Comparison of ENCODE assay signal across 23 mouse cellular contexts in the genomic region with DNA sequence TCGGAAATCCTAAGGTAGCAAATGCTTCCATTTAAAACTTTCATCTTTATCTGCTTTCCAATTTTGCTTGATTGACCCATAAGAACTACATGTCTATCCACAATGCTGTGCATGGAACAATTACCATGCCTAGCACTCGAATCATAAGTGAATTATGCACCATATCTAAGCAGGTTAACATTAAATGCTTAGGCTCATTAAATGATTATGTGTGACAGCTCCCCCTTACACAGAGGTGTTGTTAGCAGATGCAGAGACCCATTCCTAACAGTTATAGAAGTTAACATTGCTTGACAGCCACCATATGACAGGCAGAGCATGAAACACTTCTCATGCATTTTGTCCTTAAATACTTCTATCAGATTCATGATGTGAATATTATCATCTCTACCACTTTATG.
DNase-seq lines count a peak whose midpoint lies in the region; ATAC-seq and TF ChIP-seq lines count a peak whose summit lies in the region.
"Had no signal": no experiment of that assay in that cellular context is flagged by ENCODE, and none has a peak within 500 bp of the region (broad histone marks: within the 10 kb centered on the region; RNA-seq: fewer than 3 reads in every experiment).

No protein-coding gene starts in this region.

- DNase-seq in midbrain, embryonic 11.5 days (ENCODE audit: low spot score, missing footprints) = no peak
- no peak for DNase-seq in midbrain, postnatal 0 days (ENCODE audit: low spot score)
- peak; percentile 31 for DNase-seq in embryonic facial prominence, embryonic 14.5 days (ENCODE audit: low spot score)
- peak; percentile 18 for DNase-seq in midbrain, embryonic 14.5 days
- peak; percentile 81 for DNase-seq in retina, embryonic 14.5 days (ENCODE audit: low spot score)
- DNase-seq in heart, postnatal 4 days = no peak
- no peak for DNase-seq in right cerebral cortex, postnatal 36 days (ENCODE audit: low spot score in 2 of 2)
- DNase-seq: adrenal gland, adult 8-10 months; adrenal gland, postnatal 25 days; cerebellum, adult 18-20 months; cerebellum, adult 9-10 months; cerebellum, postnatal 14 days; forebrain, postnatal 0 days; gastrocnemius, adult 2 months; gastrocnemius, postnatal 14 days; heart, adult 11 months had no signal

- no peak overlapping the region for H3K4me2 ChIP-seq in midbrain, embryonic 11.5 days
- H3K4me2 ChIP-seq in midbrain, postnatal 0 days (ENCODE audit: low read depth, low read length, poor library complexity, severe bottlenecking) = no peak overlapping the region
- H3K4me2 ChIP-seq in embryonic facial prominence, embryonic 14.5 days (ENCODE audit: low read depth, low read length) = no peak overlapping the region
- no peak overlapping the region for H3K4me2 ChIP-seq in midbrain, embryonic 14.5 days (ENCODE audit: low read length)
- H3K4me2 ChIP-seq: embryonic facial prominence, embryonic 13.5 days; heart, embryonic 11.5 days; hindbrain, embryonic 14.5 days had no signal

- no peaks in the 10 kb centered on the region for H3K36me3 ChIP-seq in midbrain, embryonic 11.5 days (ENCODE audit: control insufficient read depth, insufficient read depth, low read length)
- H3K36me3 ChIP-seq in midbrain, postnatal 0 days (ENCODE audit: insufficient read depth, low read length) = no peaks in the 10 kb centered on the region
- no peaks in the 10 kb centered on the region for H3K36me3 ChIP-seq in embryonic facial prominence, embryonic 14.5 days (ENCODE audit: control insufficient read depth, insufficient read depth, low read length)
- H3K36me3 ChIP-seq in midbrain, embryonic 14.5 days (ENCODE audit: control insufficient read depth, insufficient read depth, low read length) = no peaks in the 10 kb centered on the region
- H3K36me3 ChIP-seq: embryonic facial prominence, embryonic 13.5 days; hindbrain, embryonic 10.5 days had no signal

- peak; percentile 70 for ATAC-seq in midbrain, embryonic 11.5 days (ENCODE audit: low FRiP score)
- no peak for ATAC-seq in midbrain, postnatal 0 days (ENCODE audit: low FRiP score)
- no peak; the same call in 1 of the 2 replicates for ATAC-seq in embryonic facial prominence, embryonic 14.5 days (ENCODE audit: low read depth)
- peak; percentile 57; the same call in 1 of the 2 replicates for ATAC-seq in midbrain, embryonic 14.5 days (ENCODE audit: low FRiP score, low TSS enrichment)
- ATAC-seq in erythroblast, adult 5-6 weeks (replicated peaks; ENCODE audit: low FRiP score, poor library complexity, severe bottlenecking) = no peak
- ATAC-seq: CD4-positive, CD25-positive, alpha-beta regulatory T cell, adult 4 months; forebrain, embryonic 14.5 days; forebrain, postnatal 0 days had no signal

- no peak for TF ChIP-seq CTCF in midbrain, postnatal 0 days (IDR thresholded peaks at IDR 0.05)

- 47% methylated on average over 2 of the region's 2 CpGs for WGBS in midbrain, embryonic 11.5 days
- 37% methylated on average over 2 of the region's 2 CpGs for WGBS in midbrain, postnatal 0 days
- WGBS in embryonic facial prominence, embryonic 14.5 days = 62% methylated on average over 2 of the region's 2 CpGs
- 30% methylated on average over 2 of the region's 2 CpGs for WGBS in midbrain, embryonic 14.5 days

- H3K4me1 ChIP-seq in midbrain, embryonic 11.5 days (ENCODE audit: control insufficient read depth, insufficient read depth, low read length) = no peaks in the 10 kb centered on the region
- H3K4me1 ChIP-seq in midbrain, postnatal 0 days (ENCODE audit: insufficient read depth, low read length) = no peaks in the 10 kb centered on the region
- no peaks in the 10 kb centered on the region for H3K4me1 ChIP-seq in embryonic facial prominence, embryonic 14.5 days (ENCODE audit: control insufficient read depth, insufficient read depth, low read length)
- no peaks in the 10 kb centered on the region for H3K4me1 ChIP-seq in midbrain, embryonic 14.5 days (ENCODE audit: control insufficient read depth, insufficient read depth, low read length)
- H3K4me1 ChIP-seq: embryonic facial prominence, embryonic 13.5 days; hindbrain, embryonic 10.5 days had no signal

- no peak overlapping the region for H3K4me3 ChIP-seq in midbrain, embryonic 11.5 days (ENCODE audit: low read depth, low read length)
- H3K4me3 ChIP-seq in midbrain, postnatal 0 days (ENCODE audit: low read depth, low read length) = no peak overlapping the region
- H3K4me3 ChIP-seq in embryonic facial prominence, embryonic 14.5 days (ENCODE audit: low read depth, low read length) = no peak overlapping the region
- H3K4me3 ChIP-seq in midbrain, embryonic 14.5 days (replicated peaks; ENCODE audit: low read depth, low read length) = no peak overlapping the region
- H3K4me3 ChIP-seq: embryonic facial prominence, embryonic 13.5 days; gastrocnemius, adult 2 months; hindbrain, embryonic 10.5 days had no signal

- H3K9me3 ChIP-seq in midbrain, embryonic 11.5 days (ENCODE audit: control insufficient read depth, low read length) = no peaks in the 10 kb centered on the region
- H3K9me3 ChIP-seq in midbrain, postnatal 0 days (ENCODE audit: low read length) = no peaks in the 10 kb centered on the region
- no peaks in the 10 kb centered on the region for H3K9me3 ChIP-seq in embryonic facial prominence, embryonic 14.5 days (ENCODE audit: control insufficient read depth, low read length)
- no peaks in the 10 kb centered on the region for H3K9me3 ChIP-seq in midbrain, embryonic 14.5 days (ENCODE audit: control insufficient read depth, low read length)
- H3K9me3 ChIP-seq: embryonic facial prominence, embryonic 13.5 days; hindbrain, embryonic 10.5 days had no signal

- no peak overlapping the region for H3K27ac ChIP-seq in midbrain, embryonic 11.5 days (ENCODE audit: low read depth, low read length)
- no peak overlapping the region for H3K27ac ChIP-seq in midbrain, postnatal 0 days (ENCODE audit: low read depth, low read length)
- no peak overlapping the region for H3K27ac ChIP-seq in embryonic facial prominence, embryonic 14.5 days (replicated peaks; ENCODE audit: low read depth, low read length)
- H3K27ac ChIP-seq in midbrain, embryonic 14.5 days (replicated peaks; ENCODE audit: low read depth, low read length) = no peak overlapping the region
- H3K27ac ChIP-seq: embryonic facial prominence, embryonic 13.5 days; gastrocnemius, adult 2 months; hindbrain, embryonic 10.5 days; hindbrain, embryonic 14.5 days had no signal

- H3K9ac ChIP-seq in midbrain, embryonic 11.5 days (ENCODE audit: low read length) = no peak overlapping the region
- H3K9ac ChIP-seq in midbrain, postnatal 0 days (replicated peaks; ENCODE audit: low read length, poor library complexity, severe bottlenecking) = no peak overlapping the region
- H3K9ac ChIP-seq in embryonic facial prominence, embryonic 14.5 days (ENCODE audit: low read depth, low read length) = no peak overlapping the region
- no peak overlapping the region for H3K9ac ChIP-seq in midbrain, embryonic 14.5 days (replicated peaks; ENCODE audit: low read length)
- H3K9ac ChIP-seq: embryonic facial prominence, embryonic 13.5 days; forebrain, postnatal 0 days; hindbrain, embryonic 14.5 days had no signal

- H3K27me3 ChIP-seq in midbrain, embryonic 11.5 days (ENCODE audit: control insufficient read depth, insufficient read depth, low read length) = no peaks in the 10 kb centered on the region
- H3K27me3 ChIP-seq in midbrain, postnatal 0 days (ENCODE audit: insufficient read depth, low read length) = no peaks in the 10 kb centered on the region
- no peaks in the 10 kb centered on the region for H3K27me3 ChIP-seq in embryonic facial prominence, embryonic 14.5 days (replicated peaks; ENCODE audit: control insufficient read depth, insufficient read depth, low read length)
- no peaks in the 10 kb centered on the region for H3K27me3 ChIP-seq in midbrain, embryonic 14.5 days (ENCODE audit: control insufficient read depth, insufficient read depth, low read length)
- H3K27me3 ChIP-seq: embryonic facial prominence, embryonic 13.5 days had no signal

Comparison
In these comparisons a context has a peak if more than half of its experiments do, and no peak if none do; other contexts are left out.
1. ATAC-seq: peak in midbrain, embryonic 11.5 days (single experiment) and midbrain, embryonic 14.5 days (single experiment); none in midbrain, postnatal 0 days (single experiment), embryonic facial prominence, embryonic 14.5 days (single experiment) and erythroblast, adult 5-6 weeks (single experiment).
2. DNase-seq: peak in embryonic facial prominence, embryonic 14.5 days (single experiment), midbrain, embryonic 14.5 days (single experiment) and retina, embryonic 14.5 days (single experiment); none in midbrain, embryonic 11.5 days (single experiment), midbrain, postnatal 0 days (single experiment), heart, postnatal 4 days (single experiment) and right cerebral cortex, postnatal 36 days (0 of 2).